Mouse (Mus musculus): ENCODE measurements at regions not wholly inside any gene's neighbourhood (a gene's known extent, or its start where the extent isn't known, plus 50 kb on each side); places are given as distances from the start of the nearest gene placed in this dataset.

DNA sequence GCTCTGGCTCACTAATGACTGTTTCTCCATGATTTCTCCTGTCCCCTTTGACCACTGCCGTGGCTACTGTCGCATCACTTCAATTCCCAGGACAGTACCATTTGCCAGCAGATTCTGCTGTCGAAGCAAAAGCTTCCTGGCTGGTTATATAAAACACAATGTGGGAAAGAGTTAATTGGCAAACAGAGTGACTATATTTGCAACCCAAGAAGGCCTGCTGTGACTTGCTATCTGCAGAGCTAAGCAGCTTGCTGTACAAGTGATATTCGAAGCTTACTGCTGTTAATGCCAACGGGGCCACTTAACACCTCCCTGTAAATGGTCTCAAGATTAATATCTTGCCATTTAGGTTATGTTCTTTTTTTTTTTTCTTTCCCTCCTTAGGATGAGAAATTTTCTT, 242.2 kb upstream of the A1bg start:
- Histone ChIP-seq H3K4me1 (replicated peaks; ENCODE audit: control insufficient read depth, insufficient read depth) (0 out of 2 replicates have a peak, but pooled peaks cover 2% of the 10 kb centered on the region), H3K4me2 (replicated peaks; ENCODE audit: low read depth) (no peak overlapping the region), H3K4me3 (ENCODE audit: low read depth, low read length) (no peak overlapping the region), H3K36me3 (ENCODE audit: control insufficient read depth, insufficient read depth, low read length) (no peaks in the 10 kb centered on the region), H3K9ac (ENCODE audit: low read length) (no peak overlapping the region), H3K27ac (replicated peaks) (no peak overlapping the region; the same call in 1 of the 2 replicates), H3K9me3 (ENCODE audit: control insufficient read depth, low read length) (no peaks in the 10 kb centered on the region), H3K27me3 (ENCODE audit: control insufficient read depth, insufficient read depth, low read length) (no peaks in the 10 kb centered on the region)
- no peak for ATAC-seq (ENCODE audit: low FRiP score, low TSS enrichment)
- WGBS: 47% methylated on average over 5 of the region's 5 CpGs
- DNase-seq (ENCODE audit: low spot score): no peak
- TF ChIP-seq EP300 (optimal IDR thresholded peaks at IDR 0.05): no peak
- no peak for TF ChIP-seq CTCF (IDR thresholded peaks at IDR 0.05; ENCODE audit: low read depth)

DNA sequence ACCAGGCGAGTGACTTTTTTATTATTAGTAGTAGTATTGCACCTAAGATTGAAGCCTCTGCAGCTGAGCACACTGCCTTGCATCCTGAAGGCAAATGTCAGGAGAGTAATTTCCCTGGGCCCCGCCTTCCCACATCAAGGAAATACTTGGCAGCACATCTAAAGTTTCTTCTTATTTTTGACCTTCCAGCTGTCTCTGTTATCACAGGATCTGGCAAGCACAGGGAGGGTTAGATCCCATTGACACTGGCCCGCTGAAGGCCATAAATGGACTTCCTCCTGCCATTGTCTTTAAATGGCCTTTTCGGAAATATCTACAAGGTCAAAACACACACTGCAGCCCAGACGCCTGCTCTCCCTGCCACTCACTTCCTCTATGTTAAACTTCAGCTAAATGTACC, 238.6 kb upstream of the A1bg start:
- no peaks in the 10 kb centered on the region for H3K27me3 ChIP-seq (ENCODE audit: control insufficient read depth, insufficient read depth, low read length)
- WGBS: 53% methylated on average over 5 of the region's 5 CpGs
- H3K4me2 ChIP-seq (replicated peaks; ENCODE audit: low read depth): no peak overlapping the region
- H3K9me3 ChIP-seq (ENCODE audit: control insufficient read depth, low read length): no peaks in the 10 kb centered on the region
- TF ChIP-seq EP300 (optimal IDR thresholded peaks at IDR 0.05) (no peak), CTCF (IDR thresholded peaks at IDR 0.05; ENCODE audit: low read depth) (no peak)
- H3K9ac ChIP-seq (ENCODE audit: low read length): no peak overlapping the region
- no peaks in the 10 kb centered on the region for H3K36me3 ChIP-seq (ENCODE audit: control insufficient read depth, insufficient read depth, low read length)
- DNase-seq (ENCODE audit: low spot score): no peak
- H3K27ac ChIP-seq (replicated peaks): no peak overlapping the region
- no peak for ATAC-seq (ENCODE audit: low FRiP score, low TSS enrichment)
- no peak overlapping the region for H3K4me3 ChIP-seq (ENCODE audit: low read depth, low read length)
- 0 out of 2 replicates have a peak, but pooled peaks cover 2% of the 10 kb centered on the region for H3K4me1 ChIP-seq (replicated peaks; ENCODE audit: control insufficient read depth, insufficient read depth)

DNA sequence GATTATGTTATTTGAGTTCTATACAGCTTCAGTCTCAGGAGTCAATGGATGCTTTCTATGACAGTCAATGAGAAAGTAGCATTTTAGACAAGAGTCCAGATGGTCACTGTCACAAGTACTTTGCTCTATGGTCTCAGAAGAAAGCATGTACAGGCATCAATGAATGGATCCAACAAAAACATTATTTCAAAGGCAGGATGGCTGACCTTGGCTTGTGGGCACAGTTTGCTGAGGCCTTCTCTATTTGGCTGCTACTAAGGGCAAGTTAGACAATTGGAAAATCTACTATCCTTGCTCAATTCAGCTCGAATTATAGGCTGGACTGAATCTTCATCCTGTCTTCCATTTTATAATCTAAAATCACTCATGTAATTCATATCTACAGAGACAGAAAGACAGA, 237.9 kb upstream of the A1bg start:
- Histone ChIP-seq H3K27me3 (ENCODE audit: control insufficient read depth, insufficient read depth, low read length) (no peaks in the 10 kb centered on the region), H3K4me2 (replicated peaks; ENCODE audit: low read depth) (no peak overlapping the region), H3K4me1 (replicated peaks; ENCODE audit: control insufficient read depth, insufficient read depth) (0 out of 2 replicates have a peak, but pooled peaks cover 2% of the 10 kb centered on the region), H3K9me3 (ENCODE audit: control insufficient read depth, low read length) (no peaks in the 10 kb centered on the region), H3K36me3 (ENCODE audit: control insufficient read depth, insufficient read depth, low read length) (no peaks in the 10 kb centered on the region), H3K27ac (replicated peaks) (no peak overlapping the region), H3K9ac (ENCODE audit: low read length) (no peak overlapping the region), H3K4me3 (ENCODE audit: low read depth, low read length) (no peak overlapping the region)
- TF ChIP-seq CTCF (IDR thresholded peaks at IDR 0.05; ENCODE audit: low read depth) (no peak), EP300 (optimal IDR thresholded peaks at IDR 0.05) (no peak)
- WGBS: 83% methylated on average over 1 of the region's 1 CpGs
- ATAC-seq (ENCODE audit: low FRiP score, low TSS enrichment) (no peak), DNase-seq (ENCODE audit: low spot score) (no peak)

DNA sequence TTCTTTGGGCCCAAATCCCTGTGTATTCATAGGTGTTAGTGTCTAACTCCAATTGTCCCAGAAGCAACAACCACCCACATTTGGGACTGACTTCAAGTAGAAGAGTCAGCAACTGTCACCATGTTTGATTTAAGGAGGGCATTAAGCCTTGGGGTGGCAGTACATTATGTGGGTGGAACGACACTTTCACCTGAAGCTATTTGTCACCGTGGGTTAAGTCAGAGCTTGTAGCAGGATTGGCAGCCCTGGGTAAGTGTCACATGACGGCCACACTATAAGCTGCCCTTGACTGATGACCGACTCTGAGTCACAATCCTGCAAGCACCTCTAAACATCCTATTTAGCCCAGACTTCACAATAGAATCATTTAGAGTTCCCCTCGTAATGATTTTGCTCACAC, 236.7 kb upstream of the A1bg start:
- Histone ChIP-seq H3K27ac (replicated peaks) (no peak overlapping the region), H3K4me2 (replicated peaks; ENCODE audit: low read depth) (no peak overlapping the region), H3K9me3 (ENCODE audit: control insufficient read depth, low read length) (no peaks in the 10 kb centered on the region), H3K27me3 (ENCODE audit: control insufficient read depth, insufficient read depth, low read length) (no peaks in the 10 kb centered on the region), H3K4me3 (ENCODE audit: low read depth, low read length) (no peak overlapping the region), H3K9ac (ENCODE audit: low read length) (no peak overlapping the region), H3K36me3 (ENCODE audit: control insufficient read depth, insufficient read depth, low read length) (no peaks in the 10 kb centered on the region), H3K4me1 (replicated peaks; ENCODE audit: control insufficient read depth, insufficient read depth) (0 out of 2 replicates have a peak, but pooled peaks cover 2% of the 10 kb centered on the region)
- 64% methylated on average over 5 of the region's 5 CpGs for WGBS
- DNase-seq (ENCODE audit: low spot score) (no peak), ATAC-seq (ENCODE audit: low FRiP score, low TSS enrichment) (peak; percentile 42; the same call in 1 of the 2 replicates)
- TF ChIP-seq EP300 (optimal IDR thresholded peaks at IDR 0.05) (peak; percentile 75), CTCF (IDR thresholded peaks at IDR 0.05; ENCODE audit: low read depth) (no peak)

DNA sequence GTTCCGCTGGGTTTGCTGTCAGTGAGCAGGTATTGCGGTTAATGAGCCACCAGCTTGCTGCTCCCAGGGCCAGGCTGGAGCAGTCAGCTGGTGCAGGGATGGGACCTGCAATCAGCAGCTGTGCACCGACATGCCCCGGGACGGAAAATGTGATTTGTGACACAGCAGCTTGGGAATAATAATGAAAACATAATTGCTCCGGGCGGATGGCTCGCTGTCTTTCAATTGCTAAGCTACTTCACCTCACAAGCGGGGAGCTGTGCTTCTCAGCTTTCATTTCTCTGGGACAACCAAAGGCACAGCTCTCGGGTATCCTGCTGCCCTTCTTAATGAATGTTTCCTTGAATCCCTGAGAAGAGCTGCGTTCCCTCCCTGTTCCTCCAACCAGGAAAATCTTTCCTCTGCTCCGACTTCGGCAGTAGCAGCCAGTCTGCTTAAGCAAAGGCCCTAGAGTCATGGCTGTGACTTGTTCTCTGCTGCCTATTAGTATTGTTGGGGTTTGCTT, 235.3 kb upstream of the A1bg start:
- H3K9me3 ChIP-seq (ENCODE audit: control insufficient read depth, low read length): no peaks in the 10 kb centered on the region
- ATAC-seq (ENCODE audit: low FRiP score, low TSS enrichment): no peak
- no peak for TF ChIP-seq EP300 (optimal IDR thresholded peaks at IDR 0.05)
- no peak for TF ChIP-seq CTCF (IDR thresholded peaks at IDR 0.05; ENCODE audit: low read depth)
- H3K27me3 ChIP-seq (ENCODE audit: control insufficient read depth, insufficient read depth, low read length): no peaks in the 10 kb centered on the region
- 28% methylated on average over 13 of the region's 13 CpGs for WGBS
- H3K27ac ChIP-seq (replicated peaks): peak overlapping the region; percentile 73
- H3K9ac ChIP-seq (ENCODE audit: low read length): peak overlapping the region; percentile 51
- no peak for DNase-seq (ENCODE audit: low spot score)
- H3K4me1 ChIP-seq (replicated peaks; ENCODE audit: control insufficient read depth, insufficient read depth): 0 out of 2 replicates have a peak, but pooled peaks cover 2% of the 10 kb centered on the region
- peak overlapping the region; percentile 64 for H3K4me2 ChIP-seq (replicated peaks; ENCODE audit: low read depth)
- no peaks in the 10 kb centered on the region for H3K36me3 ChIP-seq (ENCODE audit: control insufficient read depth, insufficient read depth, low read length)
- H3K4me3 ChIP-seq (ENCODE audit: low read depth, low read length): peak overlapping the region; percentile 39

DNA sequence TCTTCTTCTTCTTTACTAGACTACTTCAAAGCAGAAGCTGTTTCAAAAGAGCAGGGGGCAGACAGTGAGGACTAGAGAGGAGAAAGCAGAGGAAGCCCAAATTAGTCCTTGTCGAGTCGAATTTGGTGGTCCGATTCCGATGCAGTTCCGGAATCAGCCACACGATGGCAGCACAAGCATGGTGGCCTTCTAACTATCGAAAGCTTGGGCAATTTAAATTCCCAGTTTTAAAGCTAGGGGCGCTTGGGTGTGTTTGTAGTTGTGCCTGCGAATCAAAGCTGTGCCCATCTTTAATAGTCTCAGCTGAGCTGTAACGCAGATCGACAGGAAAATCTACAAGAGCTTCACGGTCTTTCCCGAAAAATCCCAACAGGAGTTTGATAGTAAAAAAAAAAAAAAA, 234.7 kb upstream of the A1bg start:
- no peak overlapping the region for H3K9ac ChIP-seq (ENCODE audit: low read length)
- peak overlapping the region; percentile 64 for H3K4me2 ChIP-seq (replicated peaks; ENCODE audit: low read depth)
- peak overlapping the region; percentile 73; the same call in 1 of the 2 replicates for H3K27ac ChIP-seq (replicated peaks)
- no peaks in the 10 kb centered on the region for H3K27me3 ChIP-seq (ENCODE audit: control insufficient read depth, insufficient read depth, low read length)
- peak overlapping the region; percentile 39 for H3K4me3 ChIP-seq (ENCODE audit: low read depth, low read length)
- WGBS: 7% methylated on average over 13 of the region's 13 CpGs
- ATAC-seq (ENCODE audit: low FRiP score, low TSS enrichment): peak; percentile 67; the same call in 1 of the 2 replicates
- H3K4me1 ChIP-seq (replicated peaks; ENCODE audit: control insufficient read depth, insufficient read depth): 0 out of 2 replicates have a peak, but pooled peaks cover 2% of the 10 kb centered on the region
- H3K9me3 ChIP-seq (ENCODE audit: control insufficient read depth, low read length): no peaks in the 10 kb centered on the region
- peak; percentile 99 for TF ChIP-seq CTCF (IDR thresholded peaks at IDR 0.05; ENCODE audit: low read depth)
- no peak for TF ChIP-seq EP300 (optimal IDR thresholded peaks at IDR 0.05)
- H3K36me3 ChIP-seq (ENCODE audit: control insufficient read depth, insufficient read depth, low read length): no peaks in the 10 kb centered on the region
- DNase-seq (ENCODE audit: low spot score): peak; percentile 87

Data from stomach, postnatal 0 days (tissue).